Mouse (Mus musculus): Measurements from ENCODE around the gene Notch4. TPM values are rescaled to one million over a fixed set of nuclear protein-coding genes. Genes with fewer than 3 reads are reported as not detected.
"Not testable (repeated sequence)": the region's sequence is repeated elsewhere in the genome, so short reads cannot be mapped to it uniquely, and the experiment has no call there.

The Notch4 gene
- 1.0 and 7.5 TPM in 2 replicates for polyA plus RNA-seq (2011; ENCODE audit: insufficient read depth, insufficient read length, low replicate concordance, missing spikeins)

GRCm38 (mm10) chr17:34564003-34564421 is at the start of gene Notch4:
TSS of gene Notch4 (plus strand) at chr17:34564268.
- 13% methylated on average over 6 of the region's 6 CpGs for WGBS
- no peak within 1 kb of the TSS for H3K27ac ChIP-seq (ENCODE audit: control insufficient read depth, insufficient read depth, low read depth, low read length, poor library complexity)

GRCm38 (mm10) chr17:34516514-34516913 is 47.6 kb upstream of the Notch4 start:
- H3K27ac ChIP-seq (ENCODE audit: control insufficient read depth, insufficient read depth, low read depth, low read length, poor library complexity), result no peak overlapping the region
- no peak for TF ChIP-seq POLR2A (IDR thresholded peaks at IDR 0.05; ENCODE audit: borderline replicate concordance, control insufficient read depth, low read depth, low read length)
- TF ChIP-seq CTCF (IDR thresholded peaks at IDR 0.05; ENCODE audit: control insufficient read depth, insufficient read depth, low read length), result no peak
- whole genome bisulfite sequencing, result 69% methylated on average over 2 of the region's 2 CpGs
- no peaks in the 10 kb centered on the region for H3K4me1 ChIP-seq (ENCODE audit: control insufficient read depth, insufficient read depth, low read length)
- no peak overlapping the region for H3K4me3 ChIP-seq (replicated peaks; ENCODE audit: control insufficient read depth, low read depth, low read length)

More at GRCm38 (mm10) chr17:34564003-34564421, at the start of gene Notch4:
- Histone ChIP-seq H3K4me1 (ENCODE audit: control insufficient read depth, insufficient read depth, low read length) (peaks cover 3% of the 10 kb centered on the region), H3K4me3 (replicated peaks; ENCODE audit: control insufficient read depth, low read depth, low read length) (no peak within 1 kb of the TSS)
- TF ChIP-seq CTCF (IDR thresholded peaks at IDR 0.05; ENCODE audit: control insufficient read depth, insufficient read depth, low read length) (no peak), POLR2A (IDR thresholded peaks at IDR 0.05; ENCODE audit: borderline replicate concordance, control insufficient read depth, low read depth, low read length) (no peak)

GRCm38 (mm10) chr17:34517252-34517651 is 46.8 kb upstream of the Notch4 start, which contains the start of gene Btnl6:
TSS of gene Btnl6 (minus strand) at chr17:34517352.
- WGBS, result 83% methylated on average over 4 of the region's 4 CpGs
- H3K27ac ChIP-seq (ENCODE audit: control insufficient read depth, insufficient read depth, low read depth, low read length, poor library complexity), result no peak within 1 kb of the TSS
- no peak within 1 kb of the TSS for H3K4me3 ChIP-seq (replicated peaks; ENCODE audit: control insufficient read depth, low read depth, low read length)
- no peaks in the 10 kb centered on the region for H3K4me1 ChIP-seq (ENCODE audit: control insufficient read depth, insufficient read depth, low read length)
- no peak for TF ChIP-seq CTCF (IDR thresholded peaks at IDR 0.05; ENCODE audit: control insufficient read depth, insufficient read depth, low read length)
- TF ChIP-seq POLR2A (IDR thresholded peaks at IDR 0.05; ENCODE audit: borderline replicate concordance, control insufficient read depth, low read depth, low read length), result no peak

- no peaks in the 10 kb centered on the region for H3K4me1 ChIP-seq (ENCODE audit: control insufficient read depth, insufficient read depth, low read length)
- TF ChIP-seq POLR2A (IDR thresholded peaks at IDR 0.05; ENCODE audit: borderline replicate concordance, control insufficient read depth, low read depth, low read length), result no peak
- no peak for TF ChIP-seq CTCF (IDR thresholded peaks at IDR 0.05; ENCODE audit: control insufficient read depth, insufficient read depth, low read length)
- no peak overlapping the region for H3K27ac ChIP-seq (ENCODE audit: control insufficient read depth, insufficient read depth, low read depth, low read length, poor library complexity)
- no peak overlapping the region for H3K4me3 ChIP-seq (replicated peaks; ENCODE audit: control insufficient read depth, low read depth, low read length)
- WGBS, result 69% methylated on average over 4 of the region's 4 CpGs
Measured at GRCm38 (mm10) chr17:34517795-34518194, 46.3 kb upstream of the Notch4 start.

GRCm38 (mm10) chr17:34518571-34518970 is 45.5 kb upstream of the Notch4 start:
- not testable (repeated sequence) for H3K27ac ChIP-seq (ENCODE audit: control insufficient read depth, insufficient read depth, low read depth, low read length, poor library complexity); H3K4me1 ChIP-seq (ENCODE audit: control insufficient read depth, insufficient read depth, low read length); H3K4me3 ChIP-seq (replicated peaks; ENCODE audit: control insufficient read depth, low read depth, low read length)
- 57% methylated on average over 3 of the region's 3 CpGs for WGBS

GRCm38 (mm10) chr17:34519001-34519400 is 45.1 kb upstream of the Notch4 start:
- 48% methylated on average over 1 of the region's 1 CpGs for WGBS
- no peak for TF ChIP-seq POLR2A (IDR thresholded peaks at IDR 0.05; ENCODE audit: borderline replicate concordance, control insufficient read depth, low read depth, low read length)
- TF ChIP-seq CTCF (IDR thresholded peaks at IDR 0.05; ENCODE audit: control insufficient read depth, insufficient read depth, low read length), result no peak

GRCm38 (mm10) chr17:34532671-34533070 is 31.4 kb upstream of the Notch4 start:
- Histone ChIP-seq H3K4me1 (ENCODE audit: control insufficient read depth, insufficient read depth, low read length) (no peaks in the 10 kb centered on the region; the same call in 1 of the 2 replicates), H3K4me3 (replicated peaks; ENCODE audit: control insufficient read depth, low read depth, low read length) (no peak overlapping the region), H3K27ac (ENCODE audit: control insufficient read depth, insufficient read depth, low read depth, low read length, poor library complexity) (no peak overlapping the region)
- TF ChIP-seq POLR2A (IDR thresholded peaks at IDR 0.05; ENCODE audit: borderline replicate concordance, control insufficient read depth, low read depth, low read length), result no peak
- TF ChIP-seq CTCF (IDR thresholded peaks at IDR 0.05; ENCODE audit: control insufficient read depth, insufficient read depth, low read length), result no peak
- 82% methylated on average over 3 of the region's 3 CpGs for WGBS

More at GRCm38 (mm10) chr17:34519001-34519400, 45.1 kb upstream of the Notch4 start:
- Histone ChIP-seq H3K4me3 (replicated peaks; ENCODE audit: control insufficient read depth, low read depth, low read length) (no peak overlapping the region), H3K4me1 (ENCODE audit: control insufficient read depth, insufficient read depth, low read length) (no peaks in the 10 kb centered on the region), H3K27ac (ENCODE audit: control insufficient read depth, insufficient read depth, low read depth, low read length, poor library complexity) (no peak overlapping the region)

GRCm38 (mm10) chr17:34543567-34543966 is 20.5 kb upstream of the Notch4 start:
- WGBS, result 89% methylated on average over 13 of the region's 13 CpGs

GRCm38 (mm10) chr17:34546797-34547196 is 17.3 kb upstream of the Notch4 start:
- H3K27ac ChIP-seq (ENCODE audit: control insufficient read depth, insufficient read depth, low read depth, low read length, poor library complexity), result no peak overlapping the region
- 92% methylated on average over 1 of the region's 1 CpGs for whole genome bisulfite sequencing
- TF ChIP-seq POLR2A (IDR thresholded peaks at IDR 0.05; ENCODE audit: borderline replicate concordance, control insufficient read depth, low read depth, low read length), result no peak
- TF ChIP-seq CTCF (IDR thresholded peaks at IDR 0.05; ENCODE audit: control insufficient read depth, insufficient read depth, low read length), result no peak
- H3K4me1 ChIP-seq (ENCODE audit: control insufficient read depth, insufficient read depth, low read length), result no peaks in the 10 kb centered on the region
- H3K4me3 ChIP-seq (replicated peaks; ENCODE audit: control insufficient read depth, low read depth, low read length), result no peak overlapping the region

More at GRCm38 (mm10) chr17:34543567-34543966, 20.5 kb upstream of the Notch4 start:
- H3K4me1 ChIP-seq (ENCODE audit: control insufficient read depth, insufficient read depth, low read length); H3K27ac ChIP-seq (ENCODE audit: control insufficient read depth, insufficient read depth, low read depth, low read length, poor library complexity); H3K4me3 ChIP-seq (replicated peaks; ENCODE audit: control insufficient read depth, low read depth, low read length): not testable (repeated sequence)

Measured in bone marrow, adult 2 months (tissue).